Mouse (Mus musculus) liver, embryonic 12.5 days (tissue): Measurements from ENCODE around the gene Ercc1. TPM values are rescaled to one million over a fixed set of nuclear protein-coding genes. Genes with fewer than 3 reads are reported as not detected.
A peak's percentile ranks its signal among the peaks of the same experiment; 100 is the strongest.

Experiments
- ATAC-seq: fragments of 200-750 bp; cut with Nextera tagmentation; 2 replicates; pipeline ENCODE4 v1.8.0; 2017; ENCODE audit warnings: moderate number of reproducible peaks, mild to moderate bottlenecking, moderate library complexity
- H3K27ac ChIP-seq: fragments of 300-500 bp; sonication (generic); 2 replicates; pipeline ENCODE4 v1.5.1; 2016; ENCODE audit warnings: mild to moderate bottlenecking
- H3K27me3 ChIP-seq: fragments of 300-500 bp; sonication (generic); replicated peaks from 2 replicates; pipeline ENCODE4 v1.6.1; 2016; ENCODE audit warnings: mild to moderate bottlenecking, moderate library complexity
- H3K36me3 ChIP-seq: fragments of 300-500 bp; sonication (generic); 2 replicates; pipeline ENCODE4 v1.6.1; 2016; ENCODE audit warnings: mild to moderate bottlenecking, moderate library complexity
- H3K4me1 ChIP-seq: fragments of 300-500 bp; sonication (generic); 2 replicates; pipeline ENCODE4 v1.6.1; 2016
- H3K4me2 ChIP-seq: fragments of 300-500 bp; sonication (generic); 2 replicates; pipeline ENCODE4 v1.6.1; 2016; ENCODE audit warnings: mild to moderate bottlenecking, moderate library complexity
- H3K4me3 ChIP-seq: fragments of 300-500 bp; sonication (generic); 2 replicates; pipeline ENCODE4 v1.5.1; 2016; ENCODE audit warnings: mild to moderate bottlenecking, moderate library complexity
- H3K9ac ChIP-seq: fragments of 300-500 bp; sonication (generic); 2 replicates; pipeline ENCODE4 v1.6.1; 2016; ENCODE audit warnings: mild to moderate bottlenecking, moderate library complexity
- H3K9me3 ChIP-seq: fragments of 300-500 bp; sonication (generic); replicated peaks from 2 replicates; pipeline ENCODE4 v1.6.1; 2016; ENCODE audit warnings: mild to moderate bottlenecking, moderate library complexity
- WGBS: fragments of 180-500 bp; shearing (Covaris S2); methylation state at CpG from one replicate; pipeline ENCODE4 v1.1.7; 2016; ENCODE audit not compliant: insufficient replicate concordance; 5-methylcytosine and 5-hydroxymethylcytosine counted together
- polyA plus RNA-seq: library from polyadenylated mRNA; unstranded; fragments of >200 nt; fragmentation: Nextera tagmentation; extraction: Ambion mirVana; gene quantifications from 2 replicates; pipeline ENCODE4 v1.2.1, GENCODE M21; 2016

The Ercc1 gene
- polyA plus RNA-seq, 1 experiment from 2014 or later: 31.5 TPM

DNA sequence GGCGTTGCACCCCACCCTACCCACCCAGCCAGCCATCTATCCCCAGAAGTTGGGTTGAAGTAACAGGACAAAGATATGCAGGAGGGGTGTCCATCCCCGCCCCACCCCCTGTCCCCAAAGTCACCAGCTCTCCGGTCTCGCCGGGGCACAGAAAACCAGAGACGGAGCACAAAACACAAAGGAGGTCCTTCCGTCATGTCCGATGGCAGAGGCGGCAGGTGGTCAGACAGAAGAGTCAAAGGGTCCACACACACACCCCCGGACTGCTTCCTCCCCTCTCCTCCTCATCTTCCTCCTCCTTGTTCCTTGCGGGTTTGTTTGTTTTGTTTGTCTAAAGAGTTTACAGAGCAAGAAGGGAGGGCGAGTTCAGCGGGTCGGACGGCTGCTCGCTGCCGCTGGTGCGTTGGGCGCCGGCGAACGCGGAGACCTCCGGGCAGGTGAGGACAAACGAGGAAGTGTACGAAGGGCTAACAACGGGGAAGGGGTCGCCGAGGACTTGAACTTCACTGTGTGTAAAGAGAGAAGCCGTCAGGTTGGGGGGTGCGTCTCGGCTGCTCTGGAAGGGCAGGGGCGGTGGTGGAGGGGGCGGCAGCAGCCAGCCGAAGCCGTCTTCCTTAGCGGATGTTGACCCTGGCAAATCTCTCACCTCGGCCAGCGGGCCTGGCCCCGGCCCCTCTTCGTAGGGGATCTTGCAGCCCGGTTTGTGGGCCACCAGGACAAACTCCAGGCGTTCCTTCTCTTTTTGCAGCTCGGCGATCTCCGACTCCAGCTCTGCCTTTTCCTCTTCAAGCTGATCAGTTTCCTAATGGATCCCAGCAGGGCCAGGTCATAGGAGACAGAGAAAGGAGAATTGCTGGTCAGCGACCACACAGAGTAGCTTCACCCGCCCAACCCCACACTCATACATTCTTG is 39.8 kb upstream of the Ercc1 start:
- Histone ChIP-seq H3K4me2 (peak overlapping the region; percentile 42), H3K9ac (0 out of 2 replicates have a peak overlapping the region, but pooled peaks have one; percentile 0), H3K36me3 (no peaks in the 10 kb centered on the region), H3K9me3 (no peaks in the 10 kb centered on the region), H3K27ac (no peak overlapping the region), H3K4me3 (peak overlapping the region; percentile 38), H3K27me3 (peaks cover 77% of the 10 kb centered on the region), H3K4me1 (peaks cover 47% of the 10 kb centered on the region)
- ATAC-seq: no peak
- WGBS: 2% methylated on average over 47 of the region's 48 CpGs

DNA sequence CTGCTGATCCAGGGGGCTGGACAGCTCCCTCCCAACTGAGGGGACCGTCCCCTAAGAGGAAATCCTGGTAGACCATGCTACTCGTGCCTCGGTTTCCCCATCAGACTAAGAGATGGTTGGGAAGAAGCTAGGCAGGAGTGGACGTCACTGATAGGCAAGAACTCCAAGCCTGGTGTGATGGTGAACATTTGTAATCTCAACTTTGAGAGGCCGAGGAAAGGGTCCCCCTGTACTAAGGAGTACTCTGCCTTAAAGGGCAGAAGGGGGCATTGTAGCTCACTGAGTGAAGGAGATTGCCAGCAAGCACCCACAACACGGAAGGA is 39.2 kb upstream of the Ercc1 start:
- peak overlapping the region; percentile 38; the same call in 1 of the 2 replicates for H3K4me3 ChIP-seq
- peaks cover 51% of the 10 kb centered on the region for H3K4me1 ChIP-seq

DNA sequence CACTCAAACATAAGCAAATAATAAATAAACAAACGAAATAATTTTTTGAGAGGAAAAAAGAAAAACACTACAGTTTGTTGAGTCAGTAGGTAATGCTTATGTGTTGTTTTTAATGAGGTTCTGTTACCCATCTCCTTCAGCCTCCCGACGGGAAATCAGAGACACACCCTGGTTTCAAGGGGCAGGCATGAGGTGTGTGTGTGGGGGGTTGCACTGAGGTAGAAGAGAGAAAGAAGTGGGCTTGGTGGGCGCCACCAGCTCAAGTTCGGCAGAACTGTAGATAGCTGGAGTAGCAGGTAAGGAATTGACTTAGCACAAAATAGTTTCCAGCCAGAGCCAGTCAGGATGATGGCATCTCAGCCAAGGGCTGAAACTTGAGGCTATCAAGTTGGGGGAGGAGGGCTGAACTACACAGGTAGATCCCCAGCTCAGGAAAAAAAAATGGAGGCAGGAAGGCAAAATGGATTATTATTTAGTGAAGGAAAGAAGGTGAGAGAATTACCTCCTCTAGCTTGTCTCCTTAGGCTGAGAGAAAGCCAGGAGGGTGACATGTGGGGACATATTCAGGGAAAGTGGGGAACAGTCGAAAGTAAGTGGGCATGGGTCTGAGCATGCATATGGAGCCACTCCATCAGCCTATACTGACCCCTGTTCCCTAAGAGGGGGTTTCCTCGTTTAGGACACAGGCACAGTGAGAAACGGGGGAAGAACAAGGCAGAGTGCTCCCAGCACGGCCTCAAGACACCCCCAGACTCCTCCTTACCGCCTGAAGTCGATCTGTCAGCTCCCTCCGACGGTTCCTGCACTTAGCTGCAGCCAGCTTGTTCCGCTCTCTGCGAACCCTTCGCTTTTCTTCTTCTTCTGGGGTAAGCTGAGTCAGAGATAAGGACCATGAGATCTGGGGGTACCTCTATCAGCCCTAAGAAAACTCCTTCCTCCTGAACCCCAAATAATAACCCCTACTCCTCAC is 38.5 kb upstream of the Ercc1 start:
- Histone ChIP-seq H3K9me3 (no peaks in the 10 kb centered on the region), H3K9ac (no peak overlapping the region), H3K27me3 (peaks cover 83% of the 10 kb centered on the region), H3K4me1 (peaks cover 52% of the 10 kb centered on the region), H3K4me2 (no peak overlapping the region), H3K36me3 (no peaks in the 10 kb centered on the region), H3K4me3 (no peak overlapping the region), H3K27ac (no peak overlapping the region)
- ATAC-seq: no peak
- WGBS: 43% methylated on average over 16 of the region's 16 CpGs

More for the DNA sequence above, 39.2 kb upstream of the Ercc1 start:
- Histone ChIP-seq H3K27me3 (peaks cover 77% of the 10 kb centered on the region), H3K36me3 (no peaks in the 10 kb centered on the region), H3K9ac (0 out of 2 replicates have a peak overlapping the region, but pooled peaks have one; percentile 0), H3K9me3 (no peaks in the 10 kb centered on the region), H3K27ac (no peak overlapping the region), H3K4me2 (peak overlapping the region; percentile 42)
- 8% methylated on average over 6 of the region's 6 CpGs for WGBS
- no peak for ATAC-seq

DNA sequence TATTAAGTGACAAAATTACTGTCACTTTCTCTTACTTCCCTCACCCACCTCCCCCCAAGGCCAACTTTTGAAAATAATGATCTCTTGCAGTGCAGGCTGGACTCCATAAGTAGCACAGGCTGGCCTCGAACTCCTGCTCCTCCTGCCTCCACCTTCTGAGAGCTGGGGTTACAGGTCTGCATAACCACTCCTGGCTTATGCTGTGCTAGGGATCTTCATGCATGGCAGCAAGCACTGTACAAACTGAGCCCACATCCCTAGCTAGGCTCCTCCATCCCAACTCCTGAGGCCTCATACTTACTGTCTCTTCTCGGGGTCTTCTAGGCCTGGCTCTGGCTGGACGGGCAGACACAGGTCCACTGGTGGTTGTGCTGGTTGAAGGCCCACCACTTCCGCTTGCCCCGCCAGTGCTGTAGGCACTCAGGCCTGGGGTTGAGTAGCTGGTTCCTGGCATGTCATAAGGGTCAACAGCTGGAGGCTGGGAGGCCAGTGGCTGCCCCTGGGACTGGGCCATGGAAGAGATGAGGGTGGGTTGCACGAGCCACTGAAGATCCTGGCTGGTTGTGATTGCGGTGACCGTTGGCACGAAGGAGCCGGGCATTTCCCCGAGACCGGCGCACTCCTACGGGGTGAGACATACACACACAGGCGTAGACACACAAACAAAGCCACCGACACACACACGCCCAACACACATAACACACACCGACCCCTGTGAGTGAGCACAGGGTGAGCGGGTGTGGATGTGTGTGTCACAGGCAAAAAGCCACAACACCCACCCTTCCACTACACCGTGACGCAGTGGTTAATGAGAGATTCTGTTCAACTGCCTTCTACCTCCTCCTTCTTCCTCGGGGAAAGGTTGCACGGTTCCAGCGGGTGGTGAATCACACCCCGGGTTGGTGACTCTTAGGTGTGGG is 37.5 kb upstream of the Ercc1 start:
- Histone ChIP-seq H3K4me1 (peaks cover 44% of the 10 kb centered on the region), H3K9ac (no peak overlapping the region), H3K4me2 (peak overlapping the region; percentile 99), H3K9me3 (no peaks in the 10 kb centered on the region), H3K27me3 (peaks cover 84% of the 10 kb centered on the region), H3K36me3 (no peaks in the 10 kb centered on the region), H3K27ac (no peak overlapping the region), H3K4me3 (0 out of 2 replicates have a peak overlapping the region, but pooled peaks have one; percentile 72)
- WGBS: 54% methylated on average over 25 of the region's 25 CpGs
- no peak for ATAC-seq

GRCm38 (mm10) chr7:19307739-19308453 is 36.7 kb upstream of the Ercc1 start:
- peak overlapping the region; percentile 66 for H3K27ac ChIP-seq
- no peaks in the 10 kb centered on the region for H3K9me3 ChIP-seq
- 2% methylated on average over 18 of the region's 18 CpGs for WGBS
- H3K4me1 ChIP-seq: peaks cover 44% of the 10 kb centered on the region
- peak; percentile 27 for ATAC-seq
- peak overlapping the region; percentile 99 for H3K4me2 ChIP-seq
- peak overlapping the region; percentile 72 for H3K4me3 ChIP-seq
- no peaks in the 10 kb centered on the region for H3K36me3 ChIP-seq
- peak overlapping the region; percentile 64 for H3K9ac ChIP-seq
- H3K27me3 ChIP-seq: peaks cover 84% of the 10 kb centered on the region

- Histone ChIP-seq H3K4me3 (peak overlapping the region; percentile 72), H3K27me3 (peaks cover 84% of the 10 kb centered on the region), H3K9ac (peak overlapping the region; percentile 64), H3K4me1 (peaks cover 44% of the 10 kb centered on the region), H3K27ac (peak overlapping the region; percentile 66), H3K9me3 (no peaks in the 10 kb centered on the region), H3K4me2 (peak overlapping the region; percentile 99), H3K36me3 (no peaks in the 10 kb centered on the region)
- under 1% methylated on average over 58 of the region's 58 CpGs for WGBS
- peak; percentile 82 for ATAC-seq
These were observed 35.9 kb upstream of the Ercc1 start for GRCm38 (mm10) chr7:19308454-19309277.

DNA sequence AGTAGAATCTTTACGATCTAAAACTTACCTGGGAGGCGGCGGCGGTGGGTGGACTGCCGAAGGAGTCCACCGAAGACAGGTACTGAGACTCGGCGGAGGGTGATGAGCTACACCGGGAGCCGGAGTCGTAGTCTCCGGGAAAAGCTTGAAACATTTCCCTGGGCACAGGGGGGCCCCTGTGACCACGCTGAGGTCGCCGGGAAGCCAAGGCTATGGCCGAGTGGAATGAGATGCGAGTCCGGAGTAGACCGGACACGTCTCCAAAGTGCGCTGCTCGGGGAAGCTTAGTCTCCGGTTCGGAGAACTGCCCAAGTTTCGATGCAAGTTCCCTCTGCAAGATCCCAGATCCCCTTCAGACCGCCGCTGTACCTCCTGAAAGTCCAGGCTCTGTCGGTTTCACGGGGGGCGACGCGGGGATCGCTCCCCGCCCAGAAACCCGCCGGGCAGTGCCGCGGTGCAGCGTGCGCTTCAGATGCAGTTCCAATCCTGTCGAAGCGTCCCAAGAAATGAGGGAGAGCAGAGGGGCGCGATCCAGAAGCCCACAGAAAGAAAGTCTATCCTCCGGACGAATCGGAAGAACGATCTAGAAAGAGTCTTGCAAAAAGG is 35.2 kb upstream of the Ercc1 start:
- no peak overlapping the region for H3K27ac ChIP-seq
- no peak for ATAC-seq
- peak overlapping the region; percentile 64 for H3K9ac ChIP-seq
- no peaks in the 10 kb centered on the region for H3K9me3 ChIP-seq
- WGBS: 1% methylated on average over 48 of the region's 48 CpGs
- H3K4me3 ChIP-seq: peak overlapping the region; percentile 72
- peaks cover 38% of the 10 kb centered on the region for H3K4me1 ChIP-seq
- H3K27me3 ChIP-seq: peaks cover 84% of the 10 kb centered on the region
- no peaks in the 10 kb centered on the region for H3K36me3 ChIP-seq
- H3K4me2 ChIP-seq: peak overlapping the region; percentile 99

DNA sequence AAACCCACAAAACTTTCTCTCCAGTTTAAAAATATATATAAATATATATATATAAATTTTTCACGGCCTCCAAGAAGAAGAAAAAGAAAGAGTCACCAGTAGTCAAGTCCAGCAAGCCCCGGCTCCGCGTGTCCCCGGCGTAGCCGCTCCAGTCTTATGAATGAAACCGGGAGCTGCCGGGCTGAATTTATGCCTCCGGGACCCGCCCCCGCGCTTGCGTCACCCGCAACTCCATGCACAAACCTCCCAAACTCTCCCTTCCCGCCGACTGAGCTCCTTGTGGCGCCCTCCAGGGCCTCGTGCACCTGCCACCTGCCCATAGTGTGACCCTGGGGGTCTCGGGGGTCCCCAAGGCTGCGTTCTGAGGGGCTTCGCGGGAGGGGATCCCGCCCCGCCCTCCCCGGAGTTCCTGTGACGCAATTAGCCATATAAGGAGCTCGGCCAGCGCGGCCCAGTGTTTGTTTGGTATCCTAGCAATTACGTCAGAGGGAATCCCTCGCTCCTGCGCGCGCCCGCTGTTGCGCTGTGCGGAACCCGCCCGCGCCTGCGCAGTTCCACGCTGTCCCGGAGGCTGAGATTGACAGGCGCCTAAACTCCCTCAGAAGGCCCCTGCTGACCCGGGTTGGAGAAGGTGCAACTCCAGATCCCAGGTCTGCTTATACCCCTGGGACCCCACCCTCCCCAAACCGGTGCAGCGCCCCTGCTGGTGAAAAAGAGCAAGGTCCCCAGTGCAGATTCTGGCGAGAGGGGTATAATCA is 34.5 kb upstream of the Ercc1 start, which contains the start of gene Fosb:
Gene Fosb (minus strand): TSS at position 168 of the 758 bp plus-strand sequence.
- Histone ChIP-seq H3K27ac (no peak within 1 kb of the TSS; the same call in 1 of the 2 replicates), H3K9me3 (no peaks in the 10 kb centered on the region), H3K36me3 (no peaks in the 10 kb centered on the region), H3K4me2 (peak within 1 kb of the TSS; percentile 99), H3K4me1 (peaks cover 32% of the 10 kb centered on the region), H3K27me3 (peaks cover 84% of the 10 kb centered on the region), H3K4me3 (peak within 1 kb of the TSS; percentile 72), H3K9ac (peak within 1 kb of the TSS; percentile 64)
- peak; percentile 81 for ATAC-seq
- WGBS: under 1% methylated on average over 49 of the region's 49 CpGs

DNA sequence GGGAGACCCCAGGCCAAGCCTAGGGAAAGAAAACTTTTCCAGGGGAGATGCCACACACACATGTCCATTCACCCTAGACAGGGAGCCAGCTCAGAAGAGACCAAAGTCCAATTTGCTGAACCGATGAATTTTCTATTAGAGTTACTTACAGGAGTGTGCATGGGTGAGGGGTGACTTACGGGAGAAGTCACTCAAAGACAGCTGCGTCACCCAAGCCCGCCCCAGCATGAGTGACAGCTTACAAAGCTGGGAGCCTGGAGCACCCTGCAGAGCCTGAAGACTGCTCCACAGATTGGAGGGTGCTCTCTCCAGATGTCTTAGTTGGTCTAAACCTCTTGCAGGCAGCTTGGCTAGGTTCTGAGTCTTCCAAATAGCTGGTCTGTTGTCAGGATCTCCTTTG is 32.6 kb upstream of the Ercc1 start:
- no peaks in the 10 kb centered on the region for H3K9me3 ChIP-seq
- H3K36me3 ChIP-seq: no peaks in the 10 kb centered on the region
- ATAC-seq: no peak
- peaks cover 31% of the 10 kb centered on the region for H3K4me1 ChIP-seq
- H3K27me3 ChIP-seq: peaks cover 84% of the 10 kb centered on the region
- no peak overlapping the region for H3K27ac ChIP-seq
- 30% methylated on average over 4 of the region's 4 CpGs for WGBS
- no peak overlapping the region for H3K4me2 ChIP-seq
- no peak overlapping the region for H3K4me3 ChIP-seq
- H3K9ac ChIP-seq: no peak overlapping the region
